In genomic region chr4:134955845-134956244, GRCm38 (mm10) we compare ENCODE assay signal across 15 mouse cellular contexts. TPM values are rescaled to one million over a fixed set of nuclear protein-coding genes. Genes with fewer than 3 reads are reported as not detected.
DNase-seq lines count a peak whose midpoint lies in the region; ATAC-seq and TF ChIP-seq lines count a peak whose summit lies in the region.
"Had no signal": no experiment of that assay in that cellular context is flagged by ENCODE, and none has a peak within 500 bp of the region (broad histone marks: within the 10 kb centered on the region; RNA-seq: fewer than 3 reads in every experiment).

No protein-coding gene starts in this region.

- no peaks in the 10 kb centered on the region; the same call in 1 of the 2 replicates for H3K27me3 ChIP-seq in liver, adult 2 months (ENCODE audit: control insufficient read depth, insufficient read depth, low read length)
- peaks cover 25% of the 10 kb centered on the region for H3K27me3 ChIP-seq in liver, embryonic 11.5 days (replicated peaks; ENCODE audit: control insufficient read depth, insufficient read depth, low read length)
- peaks cover 52% of the 10 kb centered on the region for H3K27me3 ChIP-seq in liver, embryonic 13.5 days

- no peak for DNase-seq in liver, adult 2 months (ENCODE audit: extremely low read depth, low read depth, low spot score)
- DNase-seq in liver, embryonic 11.5 days (ENCODE audit: low spot score): no peak
- DNase-seq in NIH3T3 (ENCODE audit: low read depth): peak; percentile 39
- DNase-seq in liver, embryonic 13.5 days: no peak
- DNase-seq in ovary, postnatal 10 days (ENCODE audit: low spot score): no peak
- DNase-seq in kidney, adult 18-20 months: no peak
- DNase-seq in left cerebral cortex, postnatal 14 days (ENCODE audit: low spot score in 2 of 2): no peak
- DNase-seq: adrenal gland, adult 8-10 months; gastrocnemius, postnatal 25 days had no signal

- no peaks in the 10 kb centered on the region for H3K4me1 ChIP-seq in liver, adult 2 months (ENCODE audit: control insufficient read depth, insufficient read depth, low read length)
- 0 out of 2 replicates have a peak, but pooled peaks cover 5% of the 10 kb centered on the region for H3K4me1 ChIP-seq in liver, embryonic 11.5 days (replicated peaks; ENCODE audit: control insufficient read depth, insufficient read depth, low read length)
- peaks cover 9% of the 10 kb centered on the region for H3K4me1 ChIP-seq in liver, embryonic 13.5 days (replicated peaks)

- no peaks in the 10 kb centered on the region for H3K79me2 ChIP-seq in liver, adult 2 months (ENCODE audit: control insufficient read depth, insufficient read depth, low read length)

- peak; percentile 20; the same call in 1 of the 2 replicates for TF ChIP-seq CTCF in liver, adult 2 months (IDR thresholded peaks at IDR 0.05; ENCODE audit: low read depth, low read length)

- H3K27ac ChIP-seq in liver, adult 2 months (replicated peaks; ENCODE audit: insufficient read depth, low read depth, low read length): no peak overlapping the region
- H3K27ac ChIP-seq in liver, embryonic 11.5 days (ENCODE audit: low read depth, low read length): no peak overlapping the region
- no peak overlapping the region for H3K27ac ChIP-seq in liver, embryonic 13.5 days
- H3K27ac ChIP-seq: forebrain, embryonic 12.5 days; heart, embryonic 10.5 days; hindbrain, embryonic 14.5 days; limb, embryonic 12.5 days had no signal

- H3K9ac ChIP-seq in liver, adult 2 months (ENCODE audit: low read depth, low read length): no peak overlapping the region
- no peak overlapping the region for H3K9ac ChIP-seq in liver, embryonic 11.5 days (ENCODE audit: low read depth, low read length)
- no peak overlapping the region for H3K9ac ChIP-seq in liver, embryonic 13.5 days
- H3K9ac ChIP-seq: forebrain, embryonic 12.5 days; hindbrain, embryonic 14.5 days; limb, embryonic 12.5 days had no signal

- 79% methylated on average over 3 of the region's 3 CpGs for WGBS in liver, adult 2 months
- WGBS in liver, embryonic 11.5 days: 63% methylated on average over 3 of the region's 3 CpGs
- 47% methylated on average over 3 of the region's 3 CpGs for WGBS in liver, embryonic 13.5 days (ENCODE audit: insufficient replicate concordance)

- ATAC-seq in liver, embryonic 11.5 days (replicated peaks; ENCODE audit: low FRiP score): no peak
- ATAC-seq in liver, embryonic 13.5 days (ENCODE audit: low read depth): peak; percentile 52; the same call in 1 of the 2 replicates
- no peak for ATAC-seq in cerebellum, adult (ENCODE audit: insufficient number of reproducible peaks, low FRiP score, low TSS enrichment)

- intact Hi-C loops in left cerebral cortex, postnatal 14 days (cut with DNase I): no loop called here

- H3K4me2 ChIP-seq in liver, embryonic 11.5 days: no peak overlapping the region
- H3K4me2 ChIP-seq in liver, embryonic 13.5 days: no peak overlapping the region
- H3K4me2 ChIP-seq: forebrain, embryonic 12.5 days; hindbrain, embryonic 14.5 days; limb, embryonic 12.5 days had no signal

- no peaks in the 10 kb centered on the region for H3K9me3 ChIP-seq in liver, embryonic 11.5 days (ENCODE audit: control insufficient read depth, low read length)
- no peaks in the 10 kb centered on the region for H3K9me3 ChIP-seq in liver, embryonic 13.5 days (replicated peaks)
- H3K9me3 ChIP-seq: forebrain, embryonic 12.5 days; G1E; heart, embryonic 10.5 days; limb, embryonic 12.5 days had no signal

- no peak for TF ChIP-seq POLR2A in liver, adult 2 months (IDR thresholded peaks at IDR 0.05; ENCODE audit: extremely low read depth, insufficient read depth, low read length)

- no peaks in the 10 kb centered on the region for H3K36me3 ChIP-seq in liver, adult 2 months (ENCODE audit: control insufficient read depth, insufficient read depth, low read length)
- H3K36me3 ChIP-seq in liver, embryonic 11.5 days (ENCODE audit: control insufficient read depth, insufficient read depth, low read length): no peaks in the 10 kb centered on the region
- H3K36me3 ChIP-seq in liver, embryonic 13.5 days: no peaks in the 10 kb centered on the region
- H3K36me3 ChIP-seq: forebrain, embryonic 12.5 days; G1E; heart, embryonic 10.5 days; limb, embryonic 12.5 days had no signal

- H3K4me3 ChIP-seq in liver, adult 2 months (ENCODE audit: insufficient read depth, low read depth, low read length): no peak overlapping the region
- H3K4me3 ChIP-seq in liver, embryonic 11.5 days (ENCODE audit: low read depth, low read length): no peak overlapping the region
- no peak overlapping the region for H3K4me3 ChIP-seq in liver, embryonic 13.5 days (replicated peaks)
- H3K4me3 ChIP-seq: forebrain, embryonic 12.5 days; heart, embryonic 10.5 days; limb, embryonic 12.5 days had no signal

RNA-seq across cellular contexts. Expression of gene Syf2, which starts 25.1 kb away (rescaled TPM):
- total RNA-seq in liver, adult 2 months (2014; rRNA removed): 34.4 and 48.0 TPM in 2 replicates
- polyA plus RNA-seq in liver, adult 2 months (2012; rRNA removed): 11.8 and 12.2 TPM in 2 replicates
- polyA plus RNA-seq in liver, embryonic 11.5 days (2014; fragmentation: Nextera tagmentation; extraction: Ambion mirVana): 83.9 and 89.4 TPM in 2 replicates
- 61.7 and 77.5 TPM in 2 replicates for polyA plus RNA-seq in liver, embryonic 13.5 days (2015; fragmentation: Nextera tagmentation; extraction: Ambion mirVana)
- 10 to 100 TPM; 39.0 to 39.1 TPM for total RNA-seq in left cerebral cortex, postnatal 14 days (2021)

RNA-seq across cellular contexts. Expression of gene Rsrp1, which starts 32.5 kb away (rescaled TPM):
- 200 and 206 TPM in 2 replicates for total RNA-seq in liver, adult 2 months (2014; rRNA removed)
- polyA plus RNA-seq in liver, adult 2 months (2012; rRNA removed): 345 and 403 TPM in 2 replicates
- 360 and 390 TPM in 2 replicates for polyA plus RNA-seq in liver, embryonic 11.5 days (2014; fragmentation: Nextera tagmentation; extraction: Ambion mirVana)
- polyA plus RNA-seq in liver, embryonic 13.5 days (2015; fragmentation: Nextera tagmentation; extraction: Ambion mirVana): 232 and 286 TPM in 2 replicates
- total RNA-seq in left cerebral cortex, postnatal 14 days (2021): 100 to 1,000 TPM; 261 to 276 TPM

RNA-seq across cellular contexts. Expression of gene Tmem50a, which starts 41.0 kb away (rescaled TPM):
- 109 and 115 TPM in 2 replicates for total RNA-seq in liver, adult 2 months (2014; rRNA removed)
- polyA plus RNA-seq in liver, adult 2 months (2012; rRNA removed): 90.6 and 92.7 TPM in 2 replicates
- polyA plus RNA-seq in liver, embryonic 11.5 days (2014; fragmentation: Nextera tagmentation; extraction: Ambion mirVana): 129 and 131 TPM in 2 replicates
- 83.1 and 92.7 TPM in 2 replicates for polyA plus RNA-seq in liver, embryonic 13.5 days (2015; fragmentation: Nextera tagmentation; extraction: Ambion mirVana)
- total RNA-seq in left cerebral cortex, postnatal 14 days (2021): 100 to 1,000 TPM; 125 to 129 TPM
